Mouse (Mus musculus): Measurements from ENCODE around the gene Gm9513.

DNA sequence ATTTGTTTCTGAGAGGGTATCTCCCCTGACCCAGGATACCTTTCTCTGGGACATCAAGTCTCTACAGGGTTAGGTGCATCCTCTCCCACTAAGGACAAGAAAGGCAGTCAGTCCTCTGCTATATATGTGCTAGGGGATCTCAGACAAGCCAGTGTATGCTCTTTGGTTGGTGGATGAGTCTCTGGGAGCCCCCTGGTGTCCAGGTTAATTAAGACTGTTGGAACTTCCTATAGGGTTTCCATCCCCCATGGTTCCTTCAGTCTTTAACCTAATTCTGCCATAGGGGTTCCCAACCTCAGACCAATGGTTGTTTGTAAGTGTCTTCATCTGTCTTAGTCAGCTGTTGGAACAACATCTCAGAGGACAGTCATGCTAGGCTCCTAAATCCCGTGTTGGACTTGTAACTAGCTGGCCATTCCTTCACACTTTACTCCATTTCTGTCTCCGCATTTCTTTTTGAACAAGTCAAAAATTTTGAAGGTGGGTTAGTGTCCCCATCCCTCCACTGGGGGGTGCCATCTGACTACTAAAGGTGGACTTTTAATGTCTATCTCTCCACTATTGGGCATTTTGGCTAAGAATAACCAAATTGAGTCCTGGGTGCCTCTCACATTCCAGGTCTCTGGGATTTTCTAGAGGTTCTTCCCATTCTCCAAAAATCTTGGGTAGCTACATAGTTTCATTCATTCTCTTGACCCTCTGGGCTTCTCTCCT lies 40.2 kb upstream of the Gm9513 start:
- TF ChIP-seq CTCF (IDR thresholded peaks at IDR 0.05; ENCODE audit: borderline replicate concordance, extremely low read depth, insufficient read depth, insufficient read length) (no peak), POLR2A (IDR thresholded peaks at IDR 0.05; ENCODE audit: borderline replicate concordance, extremely low read depth, insufficient read depth, insufficient read length, poor library complexity, severe bottlenecking) (no peak)
